Mouse (Mus musculus): ENCODE data around the gene Epor. TPM values are rescaled to one million over a fixed set of nuclear protein-coding genes. Genes with fewer than 3 reads are reported as not detected.

Epor gene
- polyA plus RNA-seq (2015; fragmentation: Nextera tagmentation; extraction: Ambion mirVana): 12.1 and 15.2 TPM in 2 replicates

DNA sequence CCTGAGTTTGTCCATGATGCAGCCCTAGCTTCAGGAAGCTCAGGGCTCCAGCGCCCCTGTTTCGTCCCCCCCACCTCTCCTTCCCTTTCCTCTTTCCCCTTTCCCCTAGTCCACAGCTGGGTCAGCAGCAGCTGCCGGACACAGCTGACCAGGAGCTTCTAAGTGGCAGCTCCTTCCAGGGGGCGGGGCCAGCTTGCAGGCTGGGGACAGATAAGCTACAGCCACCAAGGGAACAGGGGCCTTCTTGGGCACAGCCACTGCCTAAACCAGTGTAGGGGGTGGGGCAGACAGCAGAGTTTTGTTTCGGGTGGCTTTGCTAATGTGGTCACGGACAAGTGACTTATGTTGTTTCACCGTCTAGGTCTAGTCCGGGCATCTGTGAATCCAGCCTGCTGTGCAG is at the start of gene Epor:
TSS of gene Epor (minus strand) at position 90 of the 400 bp plus-strand sequence.
- 2% methylated on average over 8 of the region's 8 CpGs for WGBS
- H3K27me3 ChIP-seq: peaks cover 19% of the 10 kb centered on the region
- H3K36me3 ChIP-seq: peaks cover 2% of the 10 kb centered on the region
- peak within 1 kb of the TSS; percentile 90 for H3K4me2 ChIP-seq
- peak within 1 kb of the TSS; percentile 52 for H3K4me3 ChIP-seq (replicated peaks)
- peak; percentile 69 for ATAC-seq (replicated peaks; ENCODE audit: low FRiP score)
- peaks cover 49% of the 10 kb centered on the region for H3K4me1 ChIP-seq
- H3K9ac ChIP-seq: peak within 1 kb of the TSS; percentile 18
- no peaks in the 10 kb centered on the region for H3K9me3 ChIP-seq (replicated peaks)
- H3K27ac ChIP-seq: peak within 1 kb of the TSS; percentile 20; the same call in 1 of the 2 replicates

GRCm38 (mm10) chr9:22012731-22013130 is 49.4 kb upstream of the Epor start:
- H3K27ac ChIP-seq: no peak overlapping the region
- WGBS: 90% methylated on average over 13 of the region's 13 CpGs
- H3K4me2 ChIP-seq: no peak overlapping the region
- peaks cover 3% of the 10 kb centered on the region; the same call in 1 of the 2 replicates for H3K4me1 ChIP-seq
- ATAC-seq (replicated peaks; ENCODE audit: low FRiP score): no peak
- H3K9me3 ChIP-seq (replicated peaks): no peaks in the 10 kb centered on the region
- H3K4me3 ChIP-seq (replicated peaks): no peak overlapping the region
- no peak overlapping the region for H3K9ac ChIP-seq
- no peaks in the 10 kb centered on the region for H3K27me3 ChIP-seq
- peaks cover 76% of the 10 kb centered on the region for H3K36me3 ChIP-seq

DNA sequence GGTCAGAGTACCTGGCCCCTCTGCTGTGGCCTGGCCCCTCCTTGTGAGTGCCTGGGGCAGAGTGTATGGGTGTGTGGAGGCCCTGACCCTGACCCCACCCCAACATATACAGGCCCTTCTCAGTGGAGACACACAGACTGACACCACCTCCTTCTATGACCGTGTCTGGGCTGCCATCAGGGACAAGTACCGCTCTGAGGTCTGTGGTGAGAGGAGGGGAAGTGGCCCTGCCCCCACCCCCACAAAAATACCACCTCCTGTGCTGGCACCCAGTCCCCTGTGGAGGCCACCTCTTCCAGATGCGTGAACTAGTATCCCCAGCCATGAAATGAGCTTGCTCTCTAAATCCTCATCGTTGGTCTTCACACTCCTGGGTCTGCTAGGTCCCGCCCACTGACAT is 47.7 kb upstream of the Epor start:
- Histone ChIP-seq H3K9ac (no peak overlapping the region), H3K36me3 (peaks cover 93% of the 10 kb centered on the region), H3K4me2 (no peak overlapping the region), H3K27ac (no peak overlapping the region), H3K9me3 (replicated peaks) (no peaks in the 10 kb centered on the region), H3K4me3 (replicated peaks) (no peak overlapping the region), H3K27me3 (no peaks in the 10 kb centered on the region), H3K4me1 (peaks cover 7% of the 10 kb centered on the region; the same call in 1 of the 2 replicates)
- 95% methylated on average over 5 of the region's 5 CpGs for WGBS
- no peak for ATAC-seq (replicated peaks; ENCODE audit: low FRiP score)

- H3K36me3 ChIP-seq: peaks cover 56% of the 10 kb centered on the region
- H3K27me3 ChIP-seq: no peaks in the 10 kb centered on the region
- ATAC-seq (replicated peaks; ENCODE audit: low FRiP score): no peak
- H3K9ac ChIP-seq: no peak overlapping the region
- no peaks in the 10 kb centered on the region for H3K9me3 ChIP-seq (replicated peaks)
- H3K4me2 ChIP-seq: peak overlapping the region; percentile 87; the same call in 1 of the 2 replicates
- WGBS: 88% methylated on average over 12 of the region's 12 CpGs
- 0 out of 2 replicates have a peak overlapping the region, but pooled peaks have one; percentile 81 for H3K4me3 ChIP-seq (replicated peaks)
- H3K4me1 ChIP-seq: peaks cover 37% of the 10 kb centered on the region
- H3K27ac ChIP-seq: no peak overlapping the region
Observed at GRCm38 (mm10) chr9:22004546-22004945, 41.2 kb upstream of the Epor start.

DNA sequence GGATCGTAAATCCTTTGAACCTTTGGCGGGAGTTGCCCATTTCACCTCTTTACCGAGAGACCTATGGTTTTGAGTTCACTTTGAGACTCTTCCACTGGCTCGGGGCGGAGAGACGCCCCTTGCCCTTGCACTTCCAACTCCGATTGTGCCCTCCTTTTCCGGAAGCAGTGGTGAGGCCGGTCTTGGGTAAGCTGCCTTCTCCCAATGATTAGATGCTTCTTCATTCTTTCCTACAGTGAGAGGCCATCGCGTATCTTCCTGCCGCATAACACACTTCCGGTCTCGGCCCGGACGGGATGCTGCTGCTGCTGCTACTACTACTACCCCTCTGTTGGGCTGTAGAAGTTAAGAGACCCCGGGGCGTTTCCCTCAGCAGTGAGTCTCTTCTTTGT is 39.9 kb upstream of the Epor start:
- peak overlapping the region; percentile 60 for H3K9ac ChIP-seq
- peaks cover 42% of the 10 kb centered on the region for H3K36me3 ChIP-seq
- under 1% methylated on average over 18 of the region's 18 CpGs for WGBS
- H3K27ac ChIP-seq: peak overlapping the region; percentile 78
- peak overlapping the region; percentile 81 for H3K4me3 ChIP-seq (replicated peaks)
- H3K4me2 ChIP-seq: peak overlapping the region; percentile 87
- no peaks in the 10 kb centered on the region for H3K9me3 ChIP-seq (replicated peaks)
- no peaks in the 10 kb centered on the region for H3K27me3 ChIP-seq
- peak; percentile 17 for ATAC-seq (replicated peaks; ENCODE audit: low FRiP score)
- H3K4me1 ChIP-seq: peaks cover 37% of the 10 kb centered on the region

- no peaks in the 10 kb centered on the region for H3K9me3 ChIP-seq (replicated peaks)
- no peaks in the 10 kb centered on the region for H3K27me3 ChIP-seq
- H3K9ac ChIP-seq: peak within 1 kb of the TSS; percentile 60
- peak; percentile 99 for ATAC-seq (replicated peaks; ENCODE audit: low FRiP score)
- peak within 1 kb of the TSS; percentile 78 for H3K27ac ChIP-seq
- peak within 1 kb of the TSS; percentile 81 for H3K4me3 ChIP-seq (replicated peaks)
- peaks cover 35% of the 10 kb centered on the region for H3K36me3 ChIP-seq
- H3K4me1 ChIP-seq: peaks cover 37% of the 10 kb centered on the region
- 6% methylated on average over 57 of the region's 57 CpGs for WGBS
- H3K4me2 ChIP-seq: peak within 1 kb of the TSS; percentile 87
Observed at GRCm38 (mm10) chr9:22002194-22003162, 39.2 kb upstream of the Epor start, which contains the start of the genes Ccdc151 and Prkcsh. TSS of gene Ccdc151 (minus strand) at chr9:22002634. TSS of gene Prkcsh (plus strand) at chr9:22002806.

DNA sequence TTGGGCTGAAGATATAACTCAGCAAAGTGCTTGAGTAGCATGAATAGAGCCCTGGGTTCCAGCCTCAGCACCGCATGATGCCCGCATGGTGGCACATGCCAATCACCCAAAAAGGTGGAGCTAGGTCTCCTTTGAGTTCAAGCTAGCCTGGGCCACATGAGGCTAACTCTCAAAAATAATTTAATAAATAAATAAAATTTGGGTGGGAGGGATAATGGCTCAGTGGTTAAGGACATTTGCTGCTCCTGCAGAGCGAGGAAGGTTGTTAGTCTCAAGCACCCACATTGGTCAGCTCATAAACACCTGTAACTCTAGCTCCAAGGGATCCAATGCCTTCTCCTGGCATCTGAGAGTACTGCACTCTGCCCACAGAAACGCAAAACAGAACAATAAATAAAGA is 38.3 kb upstream of the Epor start:
- Histone ChIP-seq H3K9me3 (replicated peaks) (no peaks in the 10 kb centered on the region), H3K9ac (no peak overlapping the region), H3K4me1 (peaks cover 37% of the 10 kb centered on the region), H3K36me3 (peaks cover 27% of the 10 kb centered on the region), H3K27ac (no peak overlapping the region), H3K4me3 (replicated peaks) (no peak overlapping the region), H3K27me3 (no peaks in the 10 kb centered on the region), H3K4me2 (peak overlapping the region; percentile 61; the same call in 1 of the 2 replicates)
- ATAC-seq (replicated peaks; ENCODE audit: low FRiP score): no peak
- WGBS: 84% methylated on average over 4 of the region's 4 CpGs

- WGBS: 90% methylated on average over 6 of the region's 6 CpGs
- Histone ChIP-seq H3K36me3 (peaks cover 13% of the 10 kb centered on the region), H3K9ac (no peak overlapping the region), H3K27me3 (no peaks in the 10 kb centered on the region), H3K27ac (no peak overlapping the region), H3K9me3 (replicated peaks) (no peaks in the 10 kb centered on the region), H3K4me1 (peaks cover 26% of the 10 kb centered on the region), H3K4me3 (replicated peaks) (no peak overlapping the region), H3K4me2 (no peak overlapping the region)
- no peak for ATAC-seq (replicated peaks; ENCODE audit: low FRiP score)
Observed at GRCm38 (mm10) chr9:22000296-22000695, 37.0 kb upstream of the Epor start.

- Histone ChIP-seq H3K27me3 (peaks cover 15% of the 10 kb centered on the region), H3K4me3 (replicated peaks) (no peak overlapping the region), H3K9me3 (replicated peaks) (no peaks in the 10 kb centered on the region), H3K4me2 (no peak overlapping the region), H3K36me3 (no peaks in the 10 kb centered on the region), H3K4me1 (no peaks in the 10 kb centered on the region), H3K27ac (no peak overlapping the region), H3K9ac (no peak overlapping the region)
- 85% methylated on average over 3 of the region's 3 CpGs for WGBS
- no peak for ATAC-seq (replicated peaks; ENCODE audit: low FRiP score)
Observed at GRCm38 (mm10) chr9:21996178-21996867, 33.0 kb upstream of the Epor start.

DNA sequence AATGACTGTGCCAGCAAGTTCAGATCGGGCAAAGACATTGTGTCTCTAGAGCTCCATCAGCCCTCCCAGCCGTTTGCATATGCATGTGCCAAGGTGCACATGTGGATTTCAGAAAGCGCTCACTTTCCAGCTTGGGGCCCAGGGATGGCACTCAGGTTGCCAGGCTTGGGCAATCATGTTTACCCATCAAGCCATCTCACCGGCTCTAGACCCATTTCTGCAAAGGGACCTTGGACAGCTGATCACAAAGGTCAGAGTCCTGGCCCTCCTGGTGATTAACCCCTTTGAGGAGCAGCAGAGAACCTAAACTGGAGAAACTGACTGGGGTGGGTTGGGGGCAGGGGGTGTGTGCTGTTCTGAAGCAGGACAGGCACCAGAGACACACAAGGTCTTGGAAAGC is 28.9 kb upstream of the Epor start:
- H3K36me3 ChIP-seq: no peaks in the 10 kb centered on the region
- no peak overlapping the region for H3K9ac ChIP-seq
- no peaks in the 10 kb centered on the region for H3K9me3 ChIP-seq (replicated peaks)
- no peak overlapping the region for H3K4me3 ChIP-seq (replicated peaks)
- peaks cover 56% of the 10 kb centered on the region for H3K27me3 ChIP-seq
- no peak overlapping the region for H3K4me2 ChIP-seq
- peaks cover 32% of the 10 kb centered on the region for H3K4me1 ChIP-seq
- WGBS: 70% methylated on average over 4 of the region's 4 CpGs
- no peak overlapping the region for H3K27ac ChIP-seq
- no peak for ATAC-seq (replicated peaks; ENCODE audit: low FRiP score)

GRCm38 (mm10) chr9:21989230-21990110 is 26.2 kb upstream of the Epor start, which contains the start of gene Rgl3:
TSS of gene Rgl3 (minus strand) at chr9:21989446.
- H3K36me3 ChIP-seq: no peaks in the 10 kb centered on the region
- ATAC-seq (replicated peaks; ENCODE audit: low FRiP score): peak; percentile 73
- H3K4me2 ChIP-seq: peak within 1 kb of the TSS; percentile 92
- H3K9me3 ChIP-seq (replicated peaks): no peaks in the 10 kb centered on the region
- H3K4me3 ChIP-seq (replicated peaks): peak within 1 kb of the TSS; percentile 61
- H3K9ac ChIP-seq: peak within 1 kb of the TSS; percentile 45
- WGBS: 1% methylated on average over 42 of the region's 42 CpGs
- H3K27ac ChIP-seq: peak within 1 kb of the TSS; percentile 79
- H3K4me1 ChIP-seq: peaks cover 32% of the 10 kb centered on the region
- H3K27me3 ChIP-seq: peaks cover 66% of the 10 kb centered on the region

Data from kidney, embryonic 15.5 days (tissue).